Mouse (Mus musculus) brain, embryonic 14.5 days (tissue): ENCODE measurements around the gene Igsf11.

Experiments used
- CTCF ChIP-seq: fragments of 200-500 bp; IDR thresholded peaks from 2 replicates; pipeline ENCODE4 v1.5.1; 2012; ENCODE audit warnings: inconsistent platforms, mild to moderate bottlenecking, moderate library complexity, borderline replicate concordance; ENCODE audit not compliant: insufficient read depth, insufficient read length; ENCODE audit errors: extremely low read depth
- POLR2A ChIP-seq: fragments of 200-500 bp; IDR thresholded peaks from 2 replicates; pipeline ENCODE4 v1.6.1; 2012; ENCODE audit warnings: mild to moderate bottlenecking, inconsistent platforms, borderline replicate concordance; ENCODE audit not compliant: poor library complexity, insufficient read depth, insufficient read length, severe bottlenecking; ENCODE audit errors: extremely low read depth

DNA sequence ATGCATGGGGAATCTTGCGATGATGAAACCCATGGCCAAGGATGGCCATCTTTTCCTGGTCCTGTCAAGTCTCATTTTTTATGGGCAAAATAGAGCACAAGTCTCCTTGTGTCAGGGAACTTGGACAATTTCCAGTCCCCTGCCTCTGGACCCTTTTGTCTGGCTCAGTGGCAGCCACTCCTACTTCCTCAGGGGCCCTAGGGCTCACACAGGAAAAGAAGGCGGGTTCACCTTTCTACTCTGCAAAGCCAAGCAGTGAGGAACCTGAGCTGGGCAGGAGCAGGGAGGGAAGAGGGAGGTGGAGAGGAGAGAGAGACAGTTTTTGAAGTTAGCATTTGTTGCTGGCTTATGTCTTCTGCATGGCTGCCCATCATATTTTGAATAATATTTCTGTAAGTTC is 93.9 kb downstream of the Igsf11 start:
- TF ChIP-seq CTCF (no peak), POLR2A (no peak)
